Mouse (Mus musculus) heart, embryonic 13.5 days (tissue): ENCODE results near the gene Pknox2. TPM values are rescaled to one million over a fixed set of nuclear protein-coding genes. Genes with fewer than 3 reads are reported as not detected.

Experiments
- ATAC-seq: fragments of 200-750 bp; cut with Nextera tagmentation; 2 replicates; pipeline ENCODE4 v1.8.0; 2017; ENCODE audit warnings: moderate TSS enrichment; ENCODE audit not compliant: insufficient number of reproducible peaks, low FRiP score, low TSS enrichment; ENCODE audit errors: extremely low read depth
- H3K27ac ChIP-seq: fragments of 300-500 bp; sonication (generic); replicated peaks from 2 replicates; pipeline ENCODE4 v1.5.1; 2015; ENCODE audit warnings: moderate library complexity, mild to moderate bottlenecking, inconsistent platforms
- H3K27me3 ChIP-seq: fragments of 300-500 bp; sonication (generic); replicated peaks from 2 replicates; pipeline ENCODE4 v1.6.1; 2015; ENCODE audit warnings: mild to moderate bottlenecking, inconsistent platforms
- H3K36me3 ChIP-seq: fragments of 300-500 bp; sonication (generic); 2 replicates; pipeline ENCODE4 v1.6.1; 2015; ENCODE audit warnings: mild to moderate bottlenecking, inconsistent platforms
- H3K4me1 ChIP-seq: fragments of 300-500 bp; sonication (generic); 2 replicates; pipeline ENCODE4 v1.6.1; 2015; ENCODE audit warnings: inconsistent platforms
- H3K4me2 ChIP-seq: fragments of 300-500 bp; sonication (generic); 2 replicates; pipeline ENCODE4 v1.6.1; 2015; ENCODE audit warnings: inconsistent platforms, mild to moderate bottlenecking, moderate library complexity
- H3K4me3 ChIP-seq: fragments of 300-500 bp; sonication (generic); 2 replicates; pipeline ENCODE4 v1.5.1; 2015; ENCODE audit warnings: moderate library complexity, mild to moderate bottlenecking, inconsistent platforms
- H3K9ac ChIP-seq: fragments of 300-500 bp; sonication (generic); 2 replicates; pipeline ENCODE4 v1.6.1; 2015; ENCODE audit warnings: inconsistent platforms, mild to moderate bottlenecking, moderate library complexity
- H3K9me3 ChIP-seq: fragments of 300-500 bp; sonication (generic); 2 replicates; pipeline ENCODE4 v1.6.1; 2016; ENCODE audit warnings: inconsistent platforms
- WGBS: fragments of 180-500 bp; shearing (Covaris S2); methylation state at CpG from one replicate; pipeline ENCODE4 v1.1.7; 2015; ENCODE audit warnings: mixed read lengths; 5-methylcytosine and 5-hydroxymethylcytosine counted together
- polyA plus RNA-seq: library from polyadenylated mRNA; unstranded; fragments of >200 nt; fragmentation: Nextera tagmentation; extraction: Ambion mirVana; gene quantifications from 2 replicates; pipeline ENCODE4 v1.2.1, GENCODE M21; 2015

Gene Pknox2
- polyA plus RNA-seq, 1 experiment from 2014 or later: 5.7 TPM

GRCm38 (mm10) chr9:36898560-36898959 is 248.6 kb downstream of the Pknox2 start:
- Histone ChIP-seq H3K27ac (no peak overlapping the region), H3K9me3 (no peaks in the 10 kb centered on the region)
- no peak for ATAC-seq

DNA sequence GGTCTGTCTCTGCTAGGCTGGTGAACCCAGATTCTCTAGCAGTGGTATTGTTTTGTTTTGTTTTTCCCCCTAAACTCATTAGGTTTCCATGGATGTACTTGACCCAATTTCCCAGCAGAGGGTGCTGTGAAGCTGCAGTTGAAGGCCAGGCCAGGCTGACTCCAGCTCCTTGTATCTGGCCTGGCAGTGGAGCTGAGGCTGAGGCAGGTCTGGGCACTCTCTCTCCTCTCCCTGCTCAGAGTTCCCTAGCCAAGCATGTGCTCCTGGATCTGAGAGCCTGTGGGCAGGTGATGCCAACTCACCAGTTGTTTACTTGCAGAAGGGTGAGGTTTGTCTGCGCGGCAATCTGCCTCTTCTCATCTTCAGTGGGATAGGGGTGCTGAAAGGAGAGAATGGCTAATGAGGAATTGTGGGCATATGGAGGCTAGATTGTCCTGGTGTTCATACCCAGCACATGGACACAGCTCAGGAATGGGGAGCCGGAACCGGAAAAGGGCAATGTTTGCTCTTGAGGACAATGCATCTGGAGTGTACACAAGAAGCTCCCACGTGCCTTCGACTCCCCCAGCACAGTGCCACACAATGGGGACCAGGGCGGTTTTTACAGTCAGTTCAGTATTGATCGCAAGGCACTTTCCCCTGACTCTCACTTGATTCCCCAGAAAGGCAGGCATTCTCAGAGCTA is 252.1 kb downstream of the Pknox2 start:
- H3K9ac ChIP-seq: no peak overlapping the region
- H3K9me3 ChIP-seq: no peaks in the 10 kb centered on the region
- ATAC-seq: no peak
- WGBS: 71% methylated on average over 8 of the region's 8 CpGs
- H3K27ac ChIP-seq: no peak overlapping the region
- no peak overlapping the region for H3K4me2 ChIP-seq
- no peaks in the 10 kb centered on the region for H3K27me3 ChIP-seq
- no peaks in the 10 kb centered on the region for H3K36me3 ChIP-seq
- H3K4me3 ChIP-seq: no peak overlapping the region
- no peaks in the 10 kb centered on the region for H3K4me1 ChIP-seq

More at GRCm38 (mm10) chr9:36898560-36898959, 248.6 kb downstream of the Pknox2 start:
- Histone ChIP-seq H3K36me3 (no peaks in the 10 kb centered on the region), H3K9ac (no peak overlapping the region), H3K27me3 (no peaks in the 10 kb centered on the region), H3K4me2 (no peak overlapping the region), H3K4me1 (no peaks in the 10 kb centered on the region), H3K4me3 (no peak overlapping the region)
- 68% methylated on average over 3 of the region's 3 CpGs for WGBS

GRCm38 (mm10) chr9:36894242-36894641 is 253.0 kb downstream of the Pknox2 start:
- Histone ChIP-seq H3K27ac (no peak overlapping the region), H3K4me1 (no peaks in the 10 kb centered on the region), H3K36me3 (no peaks in the 10 kb centered on the region), H3K9me3 (no peaks in the 10 kb centered on the region), H3K27me3 (no peaks in the 10 kb centered on the region), H3K9ac (no peak overlapping the region), H3K4me2 (no peak overlapping the region), H3K4me3 (no peak overlapping the region)
- WGBS: 80% methylated on average over 7 of the region's 7 CpGs
- ATAC-seq: no peak

- no peak overlapping the region for H3K4me2 ChIP-seq
- H3K36me3 ChIP-seq: no peaks in the 10 kb centered on the region
- H3K27me3 ChIP-seq: no peaks in the 10 kb centered on the region
- H3K27ac ChIP-seq: no peak overlapping the region
- no peak for ATAC-seq
- no peak overlapping the region for H3K4me3 ChIP-seq
- no peaks in the 10 kb centered on the region for H3K9me3 ChIP-seq
- no peaks in the 10 kb centered on the region for H3K4me1 ChIP-seq
- WGBS: 63% methylated on average over 6 of the region's 6 CpGs
- no peak overlapping the region for H3K9ac ChIP-seq
Measured at GRCm38 (mm10) chr9:36893413-36893990, 253.7 kb downstream of the Pknox2 start.

- Histone ChIP-seq H3K4me1 (no peaks in the 10 kb centered on the region), H3K4me2 (no peak overlapping the region), H3K4me3 (no peak overlapping the region), H3K36me3 (no peaks in the 10 kb centered on the region), H3K9me3 (no peaks in the 10 kb centered on the region), H3K27me3 (no peaks in the 10 kb centered on the region), H3K9ac (no peak overlapping the region), H3K27ac (no peak overlapping the region)
- WGBS: 21% methylated on average over 4 of the region's 4 CpGs
- no peak for ATAC-seq
Measured at GRCm38 (mm10) chr9:36890552-36890951, 256.7 kb downstream of the Pknox2 start.

- ATAC-seq: no peak
Measured at GRCm38 (mm10) chr9:36885237-36885636, 262.0 kb downstream of the Pknox2 start.

GRCm38 (mm10) chr9:36883569-36883968 is 263.6 kb downstream of the Pknox2 start:
- H3K36me3 ChIP-seq: no peaks in the 10 kb centered on the region
- WGBS: 48% methylated on average over 3 of the region's 3 CpGs

More at GRCm38 (mm10) chr9:36885237-36885636, 262.0 kb downstream of the Pknox2 start:
- WGBS: 66% methylated on average over 3 of the region's 3 CpGs
- Histone ChIP-seq H3K9me3 (no peaks in the 10 kb centered on the region), H3K4me1 (no peaks in the 10 kb centered on the region; the same call in 1 of the 2 replicates), H3K27me3 (no peaks in the 10 kb centered on the region), H3K4me3 (no peak overlapping the region), H3K9ac (no peak overlapping the region), H3K27ac (no peak overlapping the region), H3K36me3 (no peaks in the 10 kb centered on the region), H3K4me2 (no peak overlapping the region)

DNA sequence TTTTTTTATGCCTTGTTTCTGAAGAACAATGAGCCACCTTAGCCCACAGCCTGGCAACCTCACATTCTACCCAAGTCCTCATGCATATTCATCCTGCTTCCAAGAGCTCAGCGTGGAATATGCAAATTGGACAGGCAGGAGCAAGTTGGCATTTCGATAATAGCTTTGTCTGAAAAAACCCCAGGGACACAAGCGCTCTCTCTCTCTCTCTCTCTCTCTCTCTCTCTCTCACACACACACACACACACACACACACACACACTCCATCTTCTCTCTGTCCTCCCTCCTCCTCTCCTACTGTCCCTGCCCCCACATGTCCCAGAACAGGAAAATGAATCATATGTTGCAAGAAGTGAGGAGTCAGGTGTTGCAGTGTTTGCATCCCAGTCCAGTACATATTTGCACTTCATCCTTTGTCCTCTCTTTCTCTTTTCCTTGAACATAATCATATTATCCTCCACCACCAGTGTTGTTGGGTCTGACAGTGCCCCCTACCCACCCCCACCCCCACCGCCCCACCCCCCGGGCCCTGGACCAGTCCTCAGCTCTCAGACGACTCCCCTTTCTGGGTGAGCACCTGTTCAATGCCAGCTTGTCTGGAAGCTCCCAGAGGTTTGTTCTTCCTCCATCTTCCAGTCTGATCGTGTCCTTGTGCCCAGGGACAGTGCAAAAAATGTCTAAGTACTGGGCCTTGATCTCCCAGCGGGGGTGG is 265.0 kb downstream of the Pknox2 start:
- Histone ChIP-seq H3K4me1 (no peaks in the 10 kb centered on the region; the same call in 1 of the 2 replicates), H3K36me3 (no peaks in the 10 kb centered on the region), H3K27me3 (no peaks in the 10 kb centered on the region), H3K4me2 (no peak overlapping the region), H3K9ac (no peak overlapping the region), H3K4me3 (no peak overlapping the region), H3K27ac (no peak overlapping the region), H3K9me3 (no peaks in the 10 kb centered on the region)
- WGBS: 50% methylated on average over 8 of the region's 8 CpGs
- no peak for ATAC-seq

More at GRCm38 (mm10) chr9:36883569-36883968, 263.6 kb downstream of the Pknox2 start:
- H3K27me3 ChIP-seq: no peaks in the 10 kb centered on the region
- no peak overlapping the region for H3K4me3 ChIP-seq
- H3K9ac ChIP-seq: no peak overlapping the region
- H3K4me1 ChIP-seq: no peaks in the 10 kb centered on the region; the same call in 1 of the 2 replicates
- no peak overlapping the region for H3K4me2 ChIP-seq
- no peaks in the 10 kb centered on the region for H3K9me3 ChIP-seq
- H3K27ac ChIP-seq: no peak overlapping the region
- ATAC-seq: no peak

GRCm38 (mm10) chr9:36881615-36882014 is 265.6 kb downstream of the Pknox2 start:
- no peak for ATAC-seq
- 69% methylated on average over 5 of the region's 5 CpGs for WGBS

GRCm38 (mm10) chr9:36876787-36877186 is 270.4 kb downstream of the Pknox2 start:
- no peak overlapping the region for H3K4me2 ChIP-seq
- no peaks in the 10 kb centered on the region for H3K9me3 ChIP-seq
- no peak overlapping the region for H3K27ac ChIP-seq
- H3K4me3 ChIP-seq: no peak overlapping the region
- H3K4me1 ChIP-seq: no peaks in the 10 kb centered on the region; the same call in 1 of the 2 replicates
- no peaks in the 10 kb centered on the region for H3K27me3 ChIP-seq
- H3K9ac ChIP-seq: no peak overlapping the region
- H3K36me3 ChIP-seq: no peaks in the 10 kb centered on the region
- no peak for ATAC-seq

More at GRCm38 (mm10) chr9:36881615-36882014, 265.6 kb downstream of the Pknox2 start:
- Histone ChIP-seq H3K4me2 (no peak overlapping the region), H3K27ac (no peak overlapping the region), H3K27me3 (no peaks in the 10 kb centered on the region), H3K4me1 (no peaks in the 10 kb centered on the region; the same call in 1 of the 2 replicates), H3K36me3 (no peaks in the 10 kb centered on the region), H3K9me3 (no peaks in the 10 kb centered on the region), H3K4me3 (no peak overlapping the region), H3K9ac (no peak overlapping the region)

- H3K4me2 ChIP-seq: no peak overlapping the region
- H3K27me3 ChIP-seq: no peaks in the 10 kb centered on the region
- H3K27ac ChIP-seq: no peak overlapping the region
- WGBS: 78% methylated on average over 5 of the region's 5 CpGs
- no peaks in the 10 kb centered on the region for H3K9me3 ChIP-seq
- no peak overlapping the region for H3K9ac ChIP-seq
- H3K4me3 ChIP-seq: no peak overlapping the region
- no peak for ATAC-seq
- no peaks in the 10 kb centered on the region for H3K36me3 ChIP-seq
- no peaks in the 10 kb centered on the region; the same call in 1 of the 2 replicates for H3K4me1 ChIP-seq
Measured at GRCm38 (mm10) chr9:36876313-36876712, 270.9 kb downstream of the Pknox2 start.
